Mouse (Mus musculus) heart, postnatal 0 days (tissue): ENCODE measurements around the gene Dusp22.

ENCODE experiments used
- CTCF ChIP-seq: IDR thresholded peaks from 2 replicates; pipeline ENCODE4 v1.5.1; 2016; ENCODE audit warnings: antibody characterized with exemption, control low read depth, low read depth
- EP300 ChIP-seq: IDR thresholded peaks from 2 replicates; pipeline ENCODE4 v1.6.1; 2016; ENCODE audit warnings: antibody characterized with exemption, low read depth

DNA sequence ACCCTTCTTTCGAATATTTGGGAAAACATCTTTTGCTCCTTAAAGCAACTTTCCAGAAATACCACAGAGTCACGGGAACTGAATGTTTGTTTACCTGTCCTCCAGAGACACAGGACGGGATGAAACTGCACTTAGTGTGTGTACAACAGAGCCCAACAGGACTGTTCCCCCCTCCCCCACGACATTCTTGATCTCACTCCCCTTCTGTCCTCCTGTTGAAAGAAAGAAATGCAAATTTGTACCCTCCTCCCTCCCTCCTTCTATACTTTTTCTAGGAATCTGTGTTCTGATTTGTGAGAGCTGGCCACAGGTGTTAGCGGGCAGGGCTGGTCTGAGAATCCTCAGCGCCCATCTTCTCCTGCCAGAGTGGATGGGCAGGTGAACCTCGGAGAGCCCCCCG is 64.1 kb downstream of the Dusp22 start:
- TF ChIP-seq EP300 (no peak), CTCF (no peak)
